Mouse (Mus musculus): Measurements from ENCODE around the gene Pxt1.

GRCm38 (mm10) chr17:28909252-28909941 is 34.2 kb downstream of the Pxt1 start:
- peak; percentile 78 for TF ChIP-seq CTCF (IDR thresholded peaks at IDR 0.05; ENCODE audit: low read depth)
- TF ChIP-seq EP300 (optimal IDR thresholded peaks at IDR 0.05) = no peak
